25 mouse cellular contexts compared by ENCODE assay signal in genomic region chr17:79787201-79787600, GRCm38 (mm10).
A peak's percentile ranks its signal among the peaks of the same experiment; 100 is the strongest.
DNase-seq lines count a peak whose midpoint lies in the region; ATAC-seq and TF ChIP-seq lines count a peak whose summit lies in the region.
"Had no signal": no experiment of that assay in that cellular context is flagged by ENCODE, and none has a peak within 500 bp of the region (broad histone marks: within the 10 kb centered on the region; RNA-seq: fewer than 3 reads in every experiment).

No protein-coding gene starts in this region.

- peaks cover 16% of the 10 kb centered on the region for H3K4me1 ChIP-seq in lung, embryonic 15.5 days
- H3K4me1 ChIP-seq in embryonic fibroblast, embryonic 13.5 days (ENCODE audit: control insufficient read depth, insufficient read depth, low read length) = peaks cover 6% of the 10 kb centered on the region; the same call in 1 of the 2 replicates
- H3K4me1 ChIP-seq: embryonic facial prominence, embryonic 12.5 days; forebrain, embryonic 10.5 days; forebrain, embryonic 15.5 days; heart, embryonic 12.5 days; hindbrain, embryonic 13.5 days; midbrain, embryonic 10.5 days; midbrain, embryonic 15.5 days had no signal

- no peaks in the 10 kb centered on the region for H3K36me3 ChIP-seq in lung, embryonic 15.5 days
- H3K36me3 ChIP-seq: embryonic facial prominence, embryonic 12.5 days; forebrain, embryonic 10.5 days; forebrain, embryonic 15.5 days; heart, embryonic 12.5 days; hindbrain, embryonic 13.5 days; midbrain, embryonic 10.5 days; midbrain, embryonic 15.5 days had no signal

- no peak overlapping the region for H3K4me2 ChIP-seq in lung, embryonic 15.5 days
- H3K4me2 ChIP-seq: embryonic facial prominence, embryonic 12.5 days; forebrain, embryonic 15.5 days; heart, embryonic 12.5 days; hindbrain, embryonic 13.5 days; midbrain, embryonic 15.5 days had no signal

- no peak for TF ChIP-seq CTCF in embryonic fibroblast, embryonic 13.5 days (IDR thresholded peaks at IDR 0.05; ENCODE audit: borderline replicate concordance, insufficient read depth, low read length)

- no peak overlapping the region for H3K4me3 ChIP-seq in lung, embryonic 15.5 days
- H3K4me3 ChIP-seq in embryonic fibroblast, embryonic 13.5 days (ENCODE audit: insufficient read depth, low read length) = no peak overlapping the region
- H3K4me3 ChIP-seq: embryonic facial prominence, embryonic 12.5 days; forebrain, embryonic 10.5 days; forebrain, embryonic 15.5 days; heart, adult 2 months; heart, embryonic 12.5 days; hindbrain, embryonic 13.5 days; midbrain, embryonic 10.5 days; midbrain, embryonic 15.5 days had no signal

- TF ChIP-seq POLR2A in embryonic fibroblast, embryonic 13.5 days (IDR thresholded peaks at IDR 0.05; ENCODE audit: low read depth, low read length) = no peak

- no peak for DNase-seq in lung, postnatal 36 days
- peak; percentile 7 to 34 for DNase-seq in thymus, postnatal 10 days (ENCODE audit: low spot score in 2 of 2)
- no peak for DNase-seq in adrenal gland, adult 18-20 months (ENCODE audit: low spot score in 2 of 2)
- DNase-seq in cerebellum, postnatal 25 days = no peak
- DNase-seq: adrenal gland, postnatal 10 days; cerebellum, adult 8-10 months; embryo, embryonic 11 days; layer of hippocampus, postnatal 36 days; left cerebral cortex, postnatal 4 days; right cerebral cortex, adult 18-20 months had no signal

- H3K27me3 ChIP-seq in lung, embryonic 15.5 days = no peaks in the 10 kb centered on the region
- H3K27me3 ChIP-seq: CH12.LX; embryonic facial prominence, embryonic 12.5 days; forebrain, embryonic 15.5 days; heart, embryonic 12.5 days; hindbrain, embryonic 13.5 days; midbrain, embryonic 15.5 days had no signal

- no peak overlapping the region for H3K9ac ChIP-seq in lung, embryonic 15.5 days
- H3K9ac ChIP-seq: embryonic facial prominence, embryonic 12.5 days; forebrain, embryonic 15.5 days; heart, embryonic 12.5 days; hindbrain, embryonic 13.5 days; liver, embryonic 14.5 days; midbrain, embryonic 15.5 days had no signal

- no peaks in the 10 kb centered on the region for H3K9me3 ChIP-seq in lung, embryonic 15.5 days
- H3K9me3 ChIP-seq: embryonic facial prominence, embryonic 12.5 days; forebrain, embryonic 10.5 days; forebrain, embryonic 15.5 days; heart, embryonic 12.5 days; hindbrain, embryonic 13.5 days; midbrain, embryonic 10.5 days; midbrain, embryonic 15.5 days had no signal

- ATAC-seq in lung, embryonic 15.5 days (ENCODE audit: borderline replicate concordance, extremely low read depth, low FRiP score, low TSS enrichment) = no peak
- no peak for ATAC-seq in CD4-positive, CD25-positive, alpha-beta regulatory T cell, adult 4 months
- ATAC-seq: forebrain, embryonic 15.5 days; intestine, embryonic 16.5 days; midbrain, embryonic 15.5 days had no signal

- peak overlapping the region; percentile 45 for H3K27ac ChIP-seq in lung, embryonic 15.5 days
- peak overlapping the region; percentile 89 for H3K27ac ChIP-seq in embryonic fibroblast, embryonic 13.5 days (ENCODE audit: insufficient read depth, low read length)
- H3K27ac ChIP-seq: embryonic facial prominence, embryonic 12.5 days; forebrain, embryonic 10.5 days; forebrain, embryonic 15.5 days; heart, adult 2 months; hindbrain, embryonic 13.5 days; kidney, postnatal 0 days; liver, embryonic 14.5 days; midbrain, embryonic 10.5 days; midbrain, embryonic 15.5 days had no signal

- 41% methylated on average over 2 of the region's 2 CpGs for WGBS in lung, embryonic 15.5 days

Comparison
In these comparisons a context has a peak if more than half of its experiments do, and no peak if none do; other contexts are left out.
1. DNase-seq: peak in thymus, postnatal 10 days (2 of 2); none in lung, postnatal 36 days (single experiment), adrenal gland, adult 18-20 months (0 of 2) and cerebellum, postnatal 25 days (0 of 2).